Mouse (Mus musculus) WW6 (cell line): ENCODE data around the gene Rps25.
"Not testable (repeated sequence)": the region's sequence is repeated elsewhere in the genome, so short reads cannot be mapped to it uniquely, and the experiment has no call there.

Experiments
- DNase-seq: peaks from one replicate; pipeline ENCODE4 v3.0.0-alpha.2; 2013; ENCODE audit warnings: low read depth, low spot score

The Rps25 gene

DNA sequence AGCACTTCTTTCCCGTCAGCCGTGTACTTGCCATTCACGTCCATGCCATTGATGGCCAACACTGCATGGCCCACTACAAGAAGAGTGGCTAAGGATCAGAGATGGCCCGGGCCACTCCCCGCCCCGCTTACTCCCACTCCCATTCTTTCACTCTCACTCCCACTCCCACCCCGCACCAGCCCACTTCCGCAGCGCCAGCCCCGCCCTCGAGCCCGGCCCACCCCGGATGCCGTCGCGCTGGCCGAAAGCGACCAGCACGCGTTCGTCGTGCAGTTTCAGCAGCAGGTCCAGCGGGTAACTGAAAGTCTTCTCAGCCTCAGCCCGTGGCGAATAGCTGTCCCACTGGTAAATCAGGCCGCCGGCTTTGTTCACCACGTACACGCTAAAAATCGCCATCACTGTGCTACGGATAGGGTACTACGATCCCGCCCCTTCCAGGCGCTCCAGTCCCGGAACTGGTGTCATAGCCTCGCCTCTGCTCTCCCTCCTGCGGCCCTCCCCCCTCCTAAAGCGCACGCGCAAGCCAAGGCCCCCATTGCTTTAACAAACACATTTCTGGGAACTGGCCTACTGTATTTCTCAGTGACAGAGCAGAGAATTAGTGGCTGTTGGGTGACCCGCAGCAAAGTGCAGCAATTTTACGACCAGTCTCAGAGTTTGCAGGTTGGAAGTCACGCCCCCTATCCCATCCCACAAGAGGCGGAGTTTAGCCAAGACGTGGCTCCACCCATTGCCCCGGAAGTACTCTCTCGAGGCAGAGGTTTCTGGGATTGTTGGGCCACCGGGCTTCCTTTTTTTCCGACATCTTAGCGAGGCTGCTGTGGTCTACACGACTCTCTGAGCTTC is at the start of gene Rps25, which contains the start of gene Trappc4:
Gene Rps25 (plus strand): TSS at position 234 of the 846 bp plus-strand sequence.
Gene Trappc4 (minus strand): TSS at position 695 of the 846 bp plus-strand sequence.
- DNase-seq = peak; percentile 86

DNA sequence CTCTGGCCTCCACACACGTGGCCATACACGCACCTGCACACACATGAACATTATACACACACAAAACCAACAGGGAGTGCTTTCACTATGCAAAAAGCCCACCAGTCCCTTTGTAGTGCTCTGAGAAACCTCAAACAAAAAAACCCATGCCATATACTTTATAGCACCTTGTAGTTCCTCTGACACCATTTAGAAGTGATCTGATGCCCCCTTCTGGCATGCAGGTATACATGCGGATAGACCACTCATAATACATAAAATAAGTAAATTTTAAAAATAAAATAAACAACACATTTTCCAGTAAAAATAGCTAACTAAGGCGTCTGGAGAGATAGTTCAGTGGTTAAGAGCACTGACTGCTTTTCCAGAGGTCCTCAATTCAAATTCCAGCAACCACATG is 49.7 kb upstream of the Rps25 start:
- DNase-seq = no peak

DNA sequence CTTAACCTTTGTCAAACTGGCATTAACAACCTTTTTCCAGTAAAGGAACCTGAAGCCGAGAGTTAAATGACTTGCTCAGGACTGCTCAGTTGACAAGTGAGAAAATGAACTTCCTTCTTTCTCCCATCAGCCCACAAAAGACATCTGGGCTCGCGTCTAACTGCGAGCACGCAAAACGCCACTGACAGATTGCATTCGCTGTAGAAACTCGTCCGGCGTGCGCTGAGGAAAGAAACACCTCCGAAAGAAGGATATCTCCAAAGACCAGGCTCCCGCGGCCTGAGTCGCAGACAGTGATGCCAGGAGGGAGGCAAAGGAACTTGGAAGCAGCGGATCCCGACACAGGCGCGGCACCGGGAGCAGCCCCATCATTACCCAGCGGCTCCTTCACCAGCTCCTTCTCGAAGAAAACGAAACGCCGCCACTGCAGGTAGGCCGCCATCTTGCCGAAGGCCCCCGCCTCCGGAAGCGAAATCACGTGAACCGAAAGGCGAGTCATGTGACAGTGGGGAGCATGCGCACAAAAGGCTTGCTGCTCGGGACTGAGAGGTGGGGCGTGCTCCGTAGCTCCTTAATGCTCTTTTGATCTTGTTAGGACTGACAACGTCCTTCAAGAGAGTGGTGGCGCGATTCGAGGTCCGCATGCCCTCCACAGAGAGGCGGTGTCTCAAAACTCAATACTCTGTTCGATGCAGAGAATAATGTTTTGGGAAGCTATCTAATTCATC is 45.6 kb upstream of the Rps25 start, which contains the start of gene Vps11:
Gene Vps11 (minus strand): TSS at position 481 of the 728 bp plus-strand sequence.
- DNase-seq = peak; percentile 95

DNA sequence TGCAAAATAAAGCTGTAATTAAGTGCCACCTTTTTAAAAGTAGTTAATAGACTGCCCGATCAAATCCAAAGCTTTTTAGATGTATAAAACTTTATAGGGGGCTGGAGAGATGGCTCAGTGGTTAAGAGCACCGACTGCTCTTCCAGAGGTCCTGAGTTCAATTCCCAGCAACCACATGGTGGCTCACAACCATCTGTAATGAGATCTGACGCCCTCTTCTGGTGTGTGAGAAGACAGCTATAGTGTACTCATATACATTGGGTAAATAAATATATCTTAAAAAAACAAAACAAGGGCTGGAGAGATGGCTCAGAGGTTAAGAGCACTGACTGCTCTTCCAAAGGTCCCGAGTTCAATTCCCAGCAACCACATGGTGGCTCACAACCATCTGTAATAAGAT is 45.0 kb upstream of the Rps25 start:
- DNase-seq = not testable (repeated sequence)

DNA sequence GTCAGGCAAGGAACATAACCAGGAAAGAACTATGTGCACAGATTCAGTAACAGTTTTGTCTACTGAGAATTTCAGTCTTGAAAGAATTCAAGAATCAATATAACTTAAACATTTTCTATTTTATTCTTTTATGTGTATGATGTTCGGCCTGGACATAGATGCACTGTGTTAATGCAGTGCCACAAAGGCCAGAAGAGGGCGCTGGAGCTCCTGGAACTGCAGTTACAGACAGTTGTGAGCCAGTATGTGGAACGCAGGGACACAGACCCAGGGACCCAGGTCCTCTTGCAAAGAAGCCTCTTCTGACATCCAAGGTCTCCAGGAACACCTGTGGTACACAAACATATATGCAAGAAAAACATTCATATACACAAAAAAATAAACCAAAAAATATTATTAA is 42.5 kb upstream of the Rps25 start:
- DNase-seq = no peak

DNA sequence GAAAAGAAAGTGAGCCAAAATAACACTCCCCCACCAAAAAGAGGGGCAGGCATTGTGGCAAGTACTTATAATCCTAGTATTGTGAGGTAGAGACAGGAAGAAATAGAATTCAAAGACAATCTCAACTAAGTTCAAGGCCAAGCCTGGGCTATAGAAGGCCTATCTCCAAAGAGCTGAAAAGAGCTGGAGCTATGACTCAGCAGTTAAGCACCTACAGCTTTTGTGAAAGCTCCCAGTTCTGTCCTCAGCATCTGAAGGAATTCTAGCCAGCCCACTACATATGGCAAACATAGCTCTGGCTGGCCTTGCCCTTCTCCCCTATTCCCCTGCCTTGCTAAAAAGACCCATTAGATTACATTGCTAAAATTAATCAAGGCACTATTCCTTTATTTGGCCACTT is 33.6 kb upstream of the Rps25 start:
- DNase-seq = no peak

DNA sequence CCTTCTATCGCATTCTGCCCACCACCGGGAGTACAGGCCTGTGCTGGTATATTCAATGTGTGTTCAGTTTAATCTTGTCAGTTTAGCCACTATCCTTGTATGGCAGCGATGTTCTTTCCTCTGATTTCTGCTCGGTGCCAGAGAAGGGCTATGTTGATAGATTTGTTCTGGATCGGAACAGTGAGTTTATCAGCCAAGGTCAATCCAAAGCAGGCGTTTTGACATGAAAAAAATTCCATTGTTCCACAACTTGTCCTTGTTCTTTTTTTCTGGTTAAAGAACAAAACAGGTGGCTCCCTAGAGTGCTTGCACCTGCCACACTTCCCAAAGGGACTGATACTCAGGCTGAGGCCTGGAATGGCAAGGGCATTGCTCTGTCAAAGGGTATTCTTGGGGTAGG is 30.8 kb upstream of the Rps25 start:
- DNase-seq = no peak

DNA sequence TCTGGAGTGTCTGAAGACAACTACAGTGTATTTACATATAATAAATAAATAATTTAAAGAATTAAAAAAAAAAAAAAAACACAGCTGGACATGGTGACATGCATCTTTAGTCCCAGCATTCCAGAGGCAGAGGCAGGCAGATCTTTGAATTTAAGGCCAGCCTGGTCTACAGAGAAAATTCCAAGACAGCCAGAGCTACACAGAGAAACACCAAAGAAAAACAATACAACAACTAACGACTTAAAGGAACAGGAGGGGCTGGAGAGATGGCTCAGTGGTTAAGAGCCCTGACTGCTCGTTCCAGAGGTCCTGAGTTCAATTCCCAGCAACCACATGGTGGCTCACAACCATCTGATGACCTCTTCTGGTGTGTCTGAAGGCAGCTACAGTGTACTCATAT is 29.6 kb upstream of the Rps25 start:
- DNase-seq = not testable (repeated sequence)

DNA sequence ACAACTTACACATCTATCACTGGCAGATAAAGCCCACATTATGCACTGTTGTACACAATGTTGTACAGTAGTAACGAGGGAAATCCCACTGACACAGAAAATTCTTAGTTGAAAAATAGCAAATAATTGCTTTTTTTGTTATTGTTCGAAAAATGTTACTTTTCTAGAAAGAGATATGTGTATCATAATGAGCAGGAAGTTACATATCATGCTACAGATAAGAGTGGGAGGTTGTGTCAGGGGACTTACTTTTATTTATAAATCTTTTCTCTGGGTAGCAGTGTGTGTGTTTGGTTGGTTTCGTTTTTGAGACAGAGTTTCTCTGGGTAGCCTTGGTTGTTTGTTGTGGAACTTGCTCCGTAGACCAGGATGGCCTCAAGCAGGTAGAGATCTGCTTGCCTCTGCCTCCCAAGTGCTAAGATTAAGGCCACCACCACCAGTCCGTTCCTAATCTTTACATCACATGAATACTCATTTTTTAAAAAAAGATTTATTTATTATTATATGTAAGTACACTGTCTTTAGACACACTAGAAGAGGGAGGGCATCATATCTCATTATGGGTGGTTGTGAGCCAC is 28.7 kb upstream of the Rps25 start:
- DNase-seq = no peak

DNA sequence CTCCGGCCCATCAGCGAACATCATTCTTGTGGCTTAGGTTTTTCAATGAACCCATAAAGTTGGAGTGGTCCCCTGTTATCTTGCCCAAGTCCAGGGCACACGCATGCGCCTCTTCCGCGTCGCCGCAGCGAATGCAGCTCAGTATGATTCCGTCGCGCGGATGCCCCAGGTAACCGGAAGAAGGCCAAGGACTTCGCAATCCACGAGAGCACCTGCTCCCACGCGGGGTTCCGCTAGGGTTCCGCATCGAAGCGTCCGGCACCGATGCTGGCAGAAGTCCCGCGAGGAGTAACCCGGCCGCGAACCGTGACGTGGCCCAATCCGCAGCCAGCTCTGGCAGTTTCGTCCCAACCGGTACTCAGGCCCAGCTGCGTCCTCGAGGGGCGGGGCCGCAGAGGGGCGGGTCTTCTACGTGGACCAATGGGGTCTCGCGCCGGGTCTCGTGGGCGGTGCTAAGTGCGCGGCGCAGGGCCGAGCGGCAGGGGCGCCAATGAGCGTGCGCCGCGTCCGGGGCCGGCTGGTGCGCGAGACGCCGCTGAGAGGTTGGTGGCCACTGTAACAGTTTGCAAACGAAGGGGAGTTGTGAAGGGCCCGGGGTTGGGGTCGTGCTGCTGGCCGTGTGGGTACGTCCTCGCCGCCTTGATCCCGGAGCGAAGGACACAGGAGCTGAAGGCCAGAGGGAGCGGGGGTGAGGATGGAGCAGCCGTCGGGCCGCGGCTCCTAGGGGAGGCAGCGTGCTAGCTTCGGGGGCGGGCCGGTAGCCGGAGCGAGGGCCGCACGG is 27.7 kb upstream of the Rps25 start, which contains the start of gene Hyou1:
Gene Hyou1 (plus strand): TSS at position 437 of the 781 bp plus-strand sequence.
- DNase-seq = peak; percentile 93

DNA sequence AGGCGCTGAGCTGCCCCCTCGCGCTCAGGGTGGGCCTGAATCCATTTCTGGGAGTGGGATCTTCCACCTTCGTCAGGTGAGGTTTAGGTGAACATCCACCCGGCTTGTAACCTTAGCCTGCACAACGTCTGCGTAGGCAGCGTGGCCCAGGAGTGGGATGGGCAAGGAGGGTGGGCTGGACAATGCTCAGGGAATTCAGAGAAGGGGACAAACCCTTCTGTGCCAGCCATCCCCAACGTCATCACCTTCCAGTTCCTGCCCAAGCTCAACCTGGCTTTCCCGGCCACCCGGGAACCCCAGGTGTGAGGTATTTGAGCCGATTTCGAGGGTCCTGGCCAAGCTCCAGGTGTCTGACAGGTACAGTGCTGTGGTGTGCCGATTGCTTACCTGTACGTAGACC is 27.1 kb upstream of the Rps25 start:
- no peak for DNase-seq

DNA sequence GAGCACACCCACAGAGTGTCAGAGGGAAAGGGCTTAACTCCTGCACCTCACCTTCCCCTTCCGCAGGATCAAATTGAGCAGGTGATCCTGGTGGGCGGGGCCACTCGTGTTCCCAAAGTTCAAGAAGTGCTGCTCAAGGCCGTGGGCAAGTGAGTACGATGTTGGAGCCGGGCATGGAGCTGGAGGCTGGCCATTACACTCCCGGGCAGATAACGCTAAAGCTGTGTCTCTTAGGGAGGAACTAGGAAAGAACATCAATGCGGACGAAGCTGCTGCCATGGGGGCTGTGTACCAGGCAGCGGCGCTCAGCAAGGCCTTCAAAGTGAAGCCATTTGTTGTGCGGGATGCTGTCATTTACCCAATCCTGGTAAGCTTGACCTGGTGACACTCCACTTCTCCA is 22.3 kb upstream of the Rps25 start:
- DNase-seq = no peak

DNA sequence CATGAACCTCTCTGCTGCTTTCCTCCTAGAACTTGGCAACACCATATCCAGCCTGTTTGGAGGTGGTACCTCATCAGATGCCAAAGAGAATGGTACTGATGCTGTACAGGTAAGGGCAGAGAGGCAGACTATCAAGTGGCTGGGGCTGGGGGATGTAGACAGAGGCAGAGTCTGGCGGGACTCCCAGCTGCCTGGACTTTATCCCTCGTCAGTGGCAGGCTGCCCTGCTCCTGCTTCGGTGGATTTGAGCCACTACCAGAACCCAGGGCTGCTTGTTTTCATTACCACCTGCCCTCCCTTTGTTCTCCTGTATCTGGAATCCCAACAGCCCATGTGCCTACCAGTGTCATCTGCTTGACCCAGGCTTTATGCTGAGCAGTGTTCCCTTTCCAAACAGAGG is 19.7 kb upstream of the Rps25 start:
- no peak for DNase-seq

DNA sequence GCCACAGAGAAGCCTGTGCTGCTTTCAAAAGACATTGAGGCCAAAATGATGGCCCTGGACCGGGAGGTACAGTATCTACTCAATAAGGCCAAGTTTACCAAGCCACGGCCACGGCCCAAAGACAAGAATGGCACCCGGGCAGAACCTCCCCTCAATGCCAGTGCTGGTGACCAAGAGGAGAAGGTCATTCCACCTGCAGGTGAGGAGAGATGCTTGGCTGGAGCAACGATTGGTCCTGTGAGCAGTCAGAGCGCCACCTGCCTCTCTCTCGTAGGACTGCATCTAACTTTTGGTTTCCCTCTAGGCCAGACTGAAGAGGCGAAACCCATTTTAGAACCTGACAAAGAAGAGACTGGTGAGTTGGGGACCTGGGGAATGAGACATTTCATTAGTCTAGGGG is 17.7 kb upstream of the Rps25 start:
- DNase-seq = no peak

DNA sequence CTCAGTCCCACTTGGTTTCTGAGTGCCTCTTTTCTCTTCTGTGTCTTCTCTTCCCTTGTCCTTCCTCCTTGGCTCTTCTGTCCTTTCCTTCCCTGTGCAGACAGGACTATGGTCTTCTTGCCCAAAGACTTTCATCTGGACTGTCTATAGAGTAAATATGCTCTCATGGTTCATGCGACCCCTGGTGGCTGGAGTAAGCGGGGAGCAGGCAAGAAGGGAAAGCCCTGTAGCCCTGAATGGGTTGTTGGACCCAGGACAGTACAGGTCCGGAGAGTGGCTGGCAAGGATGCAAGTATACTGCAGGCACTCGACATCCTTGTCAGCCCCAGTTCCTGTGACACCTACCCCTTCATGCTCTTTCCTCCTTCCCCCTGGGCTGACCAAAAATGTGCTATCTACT is 15.5 kb upstream of the Rps25 start:
- no peak for DNase-seq

DNA sequence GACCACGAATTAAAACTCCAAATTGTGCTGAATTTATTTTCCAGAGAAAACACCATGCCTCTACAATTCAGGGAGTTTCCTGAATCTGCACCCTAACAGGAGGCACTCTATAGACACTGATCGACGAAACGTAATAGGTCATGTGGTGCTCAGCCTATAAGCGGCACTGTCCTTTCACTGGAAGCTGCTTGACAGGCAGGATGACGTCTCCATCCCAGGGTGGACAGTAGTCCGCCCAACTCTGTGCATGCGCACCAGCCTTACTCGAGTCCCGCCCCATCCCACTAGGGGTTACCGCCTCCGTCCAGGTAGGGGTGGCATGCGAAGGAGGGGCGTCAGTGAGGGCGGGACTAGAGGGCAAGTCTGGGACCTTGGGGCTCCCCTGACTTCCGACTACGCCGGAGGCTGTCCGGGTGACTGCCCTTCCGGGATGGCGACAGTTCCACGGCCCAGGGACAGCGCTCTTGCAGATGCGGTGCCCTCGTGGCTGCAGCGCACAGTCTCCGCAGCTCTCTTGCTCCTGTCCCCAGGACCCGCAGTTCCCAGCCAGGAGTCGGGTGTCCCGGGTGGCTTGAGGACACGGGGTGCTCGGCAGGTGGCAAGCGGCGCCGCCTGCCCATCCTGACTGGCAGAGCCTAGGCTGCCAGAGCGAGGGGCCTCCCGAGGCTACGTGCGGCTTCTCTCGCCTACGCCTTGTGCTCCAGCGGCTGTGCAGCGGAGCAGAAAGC is 10.1 kb upstream of the Rps25 start, which contains the start of gene Slc37a4:
Gene Slc37a4 (plus strand): TSS at position 169 of the 728 bp plus-strand sequence.
- DNase-seq = peak; percentile 65

DNA sequence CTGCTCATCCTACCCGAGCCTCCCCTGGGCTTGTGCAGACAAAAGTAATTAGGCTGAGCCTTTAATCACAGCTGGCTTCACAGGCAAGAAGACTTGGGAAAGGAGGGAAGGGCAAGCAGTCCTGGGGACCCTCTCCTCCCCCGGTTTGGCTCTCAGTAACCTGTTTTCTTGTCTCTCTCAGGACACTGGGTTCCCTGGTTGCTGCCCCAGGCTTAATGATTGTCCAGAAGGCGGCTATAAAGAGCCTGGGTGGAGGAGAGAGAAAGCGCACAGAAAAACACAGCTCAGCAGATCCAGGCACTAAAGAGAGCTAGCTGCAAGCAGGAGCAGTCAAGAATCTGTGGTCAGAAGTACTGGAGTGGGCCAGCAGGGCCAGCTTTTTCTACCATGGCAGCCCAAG is 8.9 kb upstream of the Rps25 start:
- DNase-seq = no peak

DNA sequence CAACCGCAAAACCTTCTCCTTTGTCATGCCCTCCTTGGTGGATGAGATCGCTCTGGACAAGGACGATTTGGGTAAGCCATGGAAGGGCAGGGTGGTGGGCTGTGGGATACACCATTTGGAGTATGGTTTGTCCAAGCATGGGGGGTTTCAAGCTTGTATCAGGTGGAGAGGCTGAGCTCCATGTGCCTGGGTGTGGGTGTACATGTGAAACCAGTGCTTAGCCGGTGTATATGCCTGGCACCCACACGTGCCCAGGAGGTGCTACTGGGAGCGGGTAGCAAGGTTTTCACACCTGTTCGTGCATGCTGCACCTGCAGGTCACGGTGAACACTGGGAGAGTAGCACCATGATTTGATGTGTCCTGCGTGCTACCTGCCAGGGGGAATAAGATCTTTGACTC is 8.4 kb upstream of the Rps25 start:
- no peak for DNase-seq

DNA sequence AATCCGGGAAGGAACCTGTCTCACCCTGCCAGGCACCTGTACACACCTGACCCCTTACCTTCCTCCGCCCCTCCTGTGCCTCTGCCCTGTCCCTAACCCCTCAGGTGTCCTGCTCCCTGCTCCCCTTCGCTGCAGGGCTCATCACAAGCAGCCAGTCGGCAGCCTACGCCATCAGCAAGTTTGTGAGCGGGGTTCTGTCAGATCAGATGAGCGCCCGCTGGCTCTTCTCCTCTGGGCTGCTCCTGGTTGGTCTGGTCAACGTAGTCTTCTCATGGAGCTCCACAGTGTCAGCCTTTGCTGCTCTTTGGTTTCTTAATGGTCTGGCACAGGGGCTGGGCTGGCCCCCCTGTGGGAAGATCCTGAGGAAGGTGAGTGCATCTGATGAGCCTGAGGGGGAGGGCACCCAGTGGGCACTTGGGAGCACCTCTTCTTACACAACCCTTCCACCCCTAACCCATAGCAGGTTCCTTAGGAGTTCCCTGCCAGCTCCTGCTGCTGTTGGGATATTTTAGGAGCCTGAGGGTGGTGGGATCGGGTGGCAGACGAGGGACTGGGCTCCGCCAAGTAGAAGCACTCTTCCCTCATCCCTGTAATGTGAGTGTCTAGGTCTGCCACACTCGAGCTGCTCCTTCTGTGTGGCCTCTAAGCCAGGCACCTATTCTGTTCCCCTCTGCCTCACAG is 7.7 kb upstream of the Rps25 start:
- DNase-seq = no peak

DNA sequence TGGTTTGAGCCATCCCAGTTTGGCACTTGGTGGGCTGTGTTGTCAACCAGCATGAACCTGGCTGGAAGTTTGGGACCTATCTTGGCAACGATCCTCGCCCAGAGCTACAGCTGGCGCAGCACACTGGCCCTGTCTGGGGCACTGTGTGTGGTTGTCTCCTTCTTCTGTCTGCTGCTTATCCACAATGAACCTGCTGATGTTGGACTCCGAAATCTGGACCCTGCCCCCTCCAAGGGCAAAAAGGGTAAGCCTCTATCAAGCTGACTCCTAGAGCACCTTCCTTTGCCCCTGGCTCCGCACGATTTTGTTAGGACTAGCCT is 7.2 kb upstream of the Rps25 start:
- no peak for DNase-seq
